Mouse (Mus musculus) myocyte (in vitro differentiated cells): ENCODE results near the gene Plekha4.

ENCODE experiments used
- POLR2A ChIP-seq: IDR thresholded peaks from one replicate; pipeline ENCODE4 v1.6.1; 2011; ENCODE audit warnings: low read depth, mild to moderate bottlenecking, control low read depth, moderate library complexity; ENCODE audit not compliant: insufficient read length
- REST ChIP-seq: IDR thresholded peaks from one replicate; pipeline ENCODE4 v1.6.1; 2011; ENCODE audit warnings: mild to moderate bottlenecking, control low read depth, moderate library complexity; ENCODE audit not compliant: insufficient read depth, insufficient read length
- SRF ChIP-seq: IDR thresholded peaks from one replicate; pipeline ENCODE4 v1.6.1; 2011; ENCODE audit warnings: low read depth; ENCODE audit not compliant: control insufficient read depth, insufficient read length

DNA sequence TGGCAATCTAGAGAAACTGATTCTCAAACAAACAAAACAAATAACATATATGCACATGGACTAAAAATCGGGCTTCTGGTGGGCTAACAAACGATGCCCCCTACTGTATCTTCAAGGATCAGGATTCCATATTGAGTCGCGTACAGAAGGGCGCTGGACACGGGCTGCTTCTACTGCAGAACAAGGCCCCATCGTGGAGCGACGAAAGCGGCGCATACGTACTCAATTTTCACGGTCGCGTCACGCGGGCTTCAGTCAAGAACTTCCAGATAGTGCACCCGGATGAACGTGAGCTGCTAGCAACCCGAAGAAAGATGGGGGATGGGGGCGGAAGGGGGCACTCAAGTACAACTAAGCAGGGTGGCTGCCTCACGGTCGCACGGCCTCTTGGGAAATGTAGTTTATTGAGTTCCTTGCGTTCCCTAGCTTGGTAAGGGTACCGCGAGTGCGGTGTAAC is 4.4 kb upstream of the Plekha4 start:
- TF ChIP-seq REST = no peak
- no peak for TF ChIP-seq SRF
- peak; percentile 46 for TF ChIP-seq POLR2A
